Comparison of ENCODE assay signal across 8 mouse cellular contexts in genomic region chr14:57797551-57797950, GRCm38 (mm10). TPM values are rescaled to one million over a fixed set of nuclear protein-coding genes. Genes with fewer than 3 reads are reported as not detected.
A peak's percentile ranks its signal among the peaks of the same experiment; 100 is the strongest.
DNase-seq lines count a peak whose midpoint lies in the region; ATAC-seq and TF ChIP-seq lines count a peak whose summit lies in the region.

No protein-coding gene starts in this region.

- no peaks in the 10 kb centered on the region for H3K27me3 ChIP-seq in thymus, adult 2 months (ENCODE audit: control insufficient read depth, insufficient read depth, low read length)
- no peaks in the 10 kb centered on the region for H3K27me3 ChIP-seq in hindbrain, embryonic 16.5 days (replicated peaks; ENCODE audit: control insufficient read depth, insufficient read depth, low read length)
- no peaks in the 10 kb centered on the region for H3K27me3 ChIP-seq in lung, embryonic 14.5 days (ENCODE audit: insufficient read depth, low read length)
- no peaks in the 10 kb centered on the region for H3K27me3 ChIP-seq in stomach, embryonic 14.5 days (ENCODE audit: control insufficient read depth, insufficient read depth, low read length)

- TF ChIP-seq CTCF in thymus, adult 2 months (IDR thresholded peaks at IDR 0.05; ENCODE audit: borderline replicate concordance, control insufficient read depth, extremely low read depth, insufficient read depth, low read length, poor library complexity): no peak
- peak; percentile 17; the same call in 1 of the 2 replicates for TF ChIP-seq CTCF in lung, embryonic 14.5 days (IDR thresholded peaks at IDR 0.05; ENCODE audit: low read depth)

- peak overlapping the region; percentile 81 for H3K4me2 ChIP-seq in hindbrain, embryonic 16.5 days (ENCODE audit: low read length)
- peak overlapping the region; percentile 85 for H3K4me2 ChIP-seq in lung, embryonic 14.5 days
- H3K4me2 ChIP-seq in stomach, embryonic 14.5 days (replicated peaks; ENCODE audit: low read depth, low read length): peak overlapping the region; percentile 54

- H3K36me3 ChIP-seq in thymus, adult 2 months (ENCODE audit: control insufficient read depth, insufficient read depth, low read length): peaks cover 4% of the 10 kb centered on the region
- peaks cover 1% of the 10 kb centered on the region; the same call in 1 of the 2 replicates for H3K36me3 ChIP-seq in hindbrain, embryonic 16.5 days (ENCODE audit: control insufficient read depth, insufficient read depth, low read length)
- peaks cover 24% of the 10 kb centered on the region for H3K36me3 ChIP-seq in lung, embryonic 14.5 days (ENCODE audit: insufficient read depth)
- peaks cover 15% of the 10 kb centered on the region; the same call in 1 of the 2 replicates for H3K36me3 ChIP-seq in stomach, embryonic 14.5 days (ENCODE audit: control insufficient read depth, insufficient read depth, low read length)

- TF ChIP-seq POLR2A in thymus, adult 2 months (IDR thresholded peaks at IDR 0.05; ENCODE audit: control insufficient read depth, extremely low read depth, insufficient read depth, low read length, poor library complexity): no peak

- H3K4me1 ChIP-seq in thymus, adult 2 months (replicated peaks; ENCODE audit: control insufficient read depth, insufficient read depth, low read length): peaks cover 4% of the 10 kb centered on the region
- peaks cover 19% of the 10 kb centered on the region for H3K4me1 ChIP-seq in hindbrain, embryonic 16.5 days (ENCODE audit: control insufficient read depth, insufficient read depth, low read depth, low read length)
- H3K4me1 ChIP-seq in lung, embryonic 14.5 days (ENCODE audit: insufficient read depth): peaks cover 3% of the 10 kb centered on the region; the same call in 1 of the 2 replicates
- peaks cover 10% of the 10 kb centered on the region; the same call in 1 of the 2 replicates for H3K4me1 ChIP-seq in stomach, embryonic 14.5 days (ENCODE audit: control insufficient read depth, insufficient read depth, low read length)

- H3K4me3 ChIP-seq in thymus, adult 2 months (ENCODE audit: control insufficient read depth, insufficient read depth, low read length): no peak overlapping the region; the same call in 1 of the 2 replicates
- peak overlapping the region; percentile 85 for H3K4me3 ChIP-seq in hindbrain, embryonic 16.5 days (ENCODE audit: low read length)
- H3K4me3 ChIP-seq in lung, embryonic 14.5 days (ENCODE audit: low read depth, low read length): peak overlapping the region; percentile 77
- peak overlapping the region; percentile 73 for H3K4me3 ChIP-seq in stomach, embryonic 14.5 days (ENCODE audit: low read depth, low read length)

- H3K9ac ChIP-seq in hindbrain, embryonic 16.5 days (ENCODE audit: low read depth, low read length): peak overlapping the region; percentile 63; the same call in 1 of the 2 replicates
- H3K9ac ChIP-seq in lung, embryonic 14.5 days: peak overlapping the region; percentile 5; the same call in 1 of the 2 replicates
- H3K9ac ChIP-seq in stomach, embryonic 14.5 days (replicated peaks; ENCODE audit: low read depth, low read length): no peak overlapping the region

- no peaks in the 10 kb centered on the region for H3K9me3 ChIP-seq in hindbrain, embryonic 16.5 days (ENCODE audit: control insufficient read depth, low read length)
- H3K9me3 ChIP-seq in lung, embryonic 14.5 days (ENCODE audit: low read depth, low read length): no peaks in the 10 kb centered on the region
- no peaks in the 10 kb centered on the region for H3K9me3 ChIP-seq in stomach, embryonic 14.5 days (ENCODE audit: control insufficient read depth, low read depth, low read length)

- 24% methylated on average over 7 of the region's 7 CpGs for WGBS in thymus, adult 2 months
- WGBS in hindbrain, embryonic 16.5 days: 11% methylated on average over 7 of the region's 7 CpGs
- 10% methylated on average over 7 of the region's 7 CpGs for WGBS in lung, embryonic 14.5 days
- 9% methylated on average over 7 of the region's 7 CpGs for WGBS in stomach, embryonic 14.5 days

- no peak overlapping the region for H3K27ac ChIP-seq in thymus, adult 2 months (ENCODE audit: control insufficient read depth, insufficient read depth, low read length)
- peak overlapping the region; percentile 86 for H3K27ac ChIP-seq in hindbrain, embryonic 16.5 days (ENCODE audit: low read depth, low read length)
- H3K27ac ChIP-seq in lung, embryonic 14.5 days (ENCODE audit: low read depth): no peak overlapping the region
- no peak overlapping the region; the same call in 1 of the 2 replicates for H3K27ac ChIP-seq in stomach, embryonic 14.5 days (ENCODE audit: low read length)

- no peak; the same call in 1 of the 2 replicates for ATAC-seq in hindbrain, embryonic 16.5 days
- ATAC-seq in lung, embryonic 14.5 days (ENCODE audit: insufficient read depth): peak; percentile 37; the same call in 1 of the 2 replicates
- no peak for ATAC-seq in stomach, embryonic 14.5 days (ENCODE audit: insufficient number of reproducible peaks, insufficient read depth, low FRiP score, low read depth)

- DNase-seq in adrenal gland, postnatal 10 days: peak; percentile 13
- DNase-seq in adrenal gland, adult (ENCODE audit: inconsistent age in 2 of 2, low spot score in 1 of 2): no peak
- DNase-seq in thymus, adult 2 months: peak; percentile 12
- no peak for DNase-seq in thymus, postnatal 25 days
- DNase-seq in lung, embryonic 14.5 days: peak; percentile 5
- DNase-seq in left cerebral cortex, adult 8-10 months (ENCODE audit: low spot score in 2 of 2): no peak

RNA-seq across cellular contexts. Expression of gene Sap18, which starts 0.4 kb away (rescaled TPM):
- total RNA-seq in adrenal gland, postnatal 10 days (2021): 10 to 100 TPM; 55.4 to 75.9 TPM
- 4.9 and 8.6 TPM in 2 replicates for polyA plus RNA-seq in thymus, adult 2 months (2012; rRNA removed)
- 26.7 and 32.5 TPM in 2 replicates for polyA plus RNA-seq in hindbrain, embryonic 16.5 days (2015; fragmentation: Nextera tagmentation; extraction: Ambion mirVana)
- polyA plus RNA-seq in lung, embryonic 14.5 days (2014; fragmentation: Nextera tagmentation; extraction: Ambion mirVana): 20.1 and 28.3 TPM in 2 replicates
- 41.8 and 59.4 TPM in 2 replicates for polyA plus RNA-seq in stomach, embryonic 14.5 days (2014; fragmentation: Nextera tagmentation; extraction: Ambion mirVana)
- 100 to 1,000 TPM in 1 of 4 experiments, 10 to 100 TPM in 3; 65.5 to 103 (median 76.4) TPM for total RNA-seq in left cerebral cortex, adult 8-10 months (2022)

RNA-seq across cellular contexts. Expression of gene Ska3, which starts 28.4 kb away (rescaled TPM):
- 1 to 10 TPM; 3.6 to 5.6 TPM for total RNA-seq in adrenal gland, postnatal 10 days (2021)
- polyA plus RNA-seq in thymus, adult 2 months (2012; rRNA removed): 5.9 and 8.3 TPM in 2 replicates
- polyA plus RNA-seq in hindbrain, embryonic 16.5 days (2015; fragmentation: Nextera tagmentation; extraction: Ambion mirVana): 8.0 and 8.7 TPM in 2 replicates
- polyA plus RNA-seq in lung, embryonic 14.5 days (2014; fragmentation: Nextera tagmentation; extraction: Ambion mirVana): 50.1 and 51.8 TPM in 2 replicates
- 31.0 and 37.7 TPM in 2 replicates for polyA plus RNA-seq in stomach, embryonic 14.5 days (2014; fragmentation: Nextera tagmentation; extraction: Ambion mirVana)
- 1 to 10 TPM in 3 of 4 experiments, under 1 TPM in 1; 0.88 to 2.6 (median 1.3) TPM for total RNA-seq in left cerebral cortex, adult 8-10 months (2022)

RNA-seq across cellular contexts. Expression of gene Mrpl57, which starts 28.5 kb away (rescaled TPM):
- 100 to 1,000 TPM; 109 to 115 TPM for total RNA-seq in adrenal gland, postnatal 10 days (2021)
- 81.4 and 82.1 TPM in 2 replicates for polyA plus RNA-seq in thymus, adult 2 months (2012; rRNA removed)
- 151 and 162 TPM in 2 replicates for polyA plus RNA-seq in hindbrain, embryonic 16.5 days (2015; fragmentation: Nextera tagmentation; extraction: Ambion mirVana)
- polyA plus RNA-seq in lung, embryonic 14.5 days (2014; fragmentation: Nextera tagmentation; extraction: Ambion mirVana): 145 and 158 TPM in 2 replicates
- polyA plus RNA-seq in stomach, embryonic 14.5 days (2014; fragmentation: Nextera tagmentation; extraction: Ambion mirVana): 153 and 167 TPM in 2 replicates
- 10 to 100 TPM; 55.0 to 65.3 (median 58.7) TPM for total RNA-seq in left cerebral cortex, adult 8-10 months (2022)

RNA-seq across cellular contexts. Expression of gene Lats2, which starts 39.4 kb away (rescaled TPM):
- 10 to 100 TPM; 33.6 to 34.4 TPM for total RNA-seq in adrenal gland, postnatal 10 days (2021)
- polyA plus RNA-seq in thymus, adult 2 months (2012; rRNA removed): 17.1 and 18.2 TPM in 2 replicates
- 5.9 and 7.8 TPM in 2 replicates for polyA plus RNA-seq in hindbrain, embryonic 16.5 days (2015; fragmentation: Nextera tagmentation; extraction: Ambion mirVana)
- polyA plus RNA-seq in lung, embryonic 14.5 days (2014; fragmentation: Nextera tagmentation; extraction: Ambion mirVana): 25.1 and 28.9 TPM in 2 replicates
- polyA plus RNA-seq in stomach, embryonic 14.5 days (2014; fragmentation: Nextera tagmentation; extraction: Ambion mirVana): 20.8 and 21.5 TPM in 2 replicates
- total RNA-seq in left cerebral cortex, adult 8-10 months (2022): 10 to 100 TPM; 19.4 to 28.3 (median 24.8) TPM

RNA-seq across cellular contexts. Expression of gene Gm49361, which starts 51.6 kb away (rescaled TPM):
- total RNA-seq in adrenal gland, postnatal 10 days (2021): 1 to 10 TPM in 1 of 2 experiments, under 1 TPM in 1; 0.94 to 3.9 TPM
- polyA plus RNA-seq in thymus, adult 2 months (2012; rRNA removed): 0.23 TPM in 1 of 2 replicates, not detected in the other
- not detected in 2 replicates for polyA plus RNA-seq in hindbrain, embryonic 16.5 days (2015; fragmentation: Nextera tagmentation; extraction: Ambion mirVana)
- not detected in 2 replicates for polyA plus RNA-seq in lung, embryonic 14.5 days (2014; fragmentation: Nextera tagmentation; extraction: Ambion mirVana)
- polyA plus RNA-seq in stomach, embryonic 14.5 days (2014; fragmentation: Nextera tagmentation; extraction: Ambion mirVana): not detected in 2 replicates
- total RNA-seq in left cerebral cortex, adult 8-10 months (2022): 1 to 10 TPM in 1 of 4 experiments, not detected in 3; 1.0 TPM

Comparison
In these comparisons a context has a peak if more than half of its experiments do, and no peak if none do; other contexts are left out.
1. DNase-seq: peak in adrenal gland, postnatal 10 days (single experiment), thymus, adult 2 months (single experiment) and lung, embryonic 14.5 days (single experiment); none in adrenal gland, adult (0 of 2), thymus, postnatal 25 days (single experiment) and left cerebral cortex, adult 8-10 months (0 of 2).
2. Peak in every context shown above with its lines, with median percentiles within 50 percentile points of each other: H3K4me2 ChIP-seq.